Mouse (Mus musculus) embryonic fibroblast, embryonic 13.5 days (primary cell): ENCODE data around the gene Cntln.

Experiments used
- CTCF ChIP-seq: IDR thresholded peaks from 2 replicates; pipeline ENCODE4 v1.5.1; 2011; ENCODE audit warnings: mild to moderate bottlenecking, control low read depth, low read length, moderate library complexity, borderline replicate concordance; ENCODE audit not compliant: insufficient read depth
- POLR2A ChIP-seq: IDR thresholded peaks from 2 replicates; pipeline ENCODE4 v1.6.1; 2011; ENCODE audit warnings: low read depth, mild to moderate bottlenecking, control low read depth, low read length, moderate library complexity

DNA sequence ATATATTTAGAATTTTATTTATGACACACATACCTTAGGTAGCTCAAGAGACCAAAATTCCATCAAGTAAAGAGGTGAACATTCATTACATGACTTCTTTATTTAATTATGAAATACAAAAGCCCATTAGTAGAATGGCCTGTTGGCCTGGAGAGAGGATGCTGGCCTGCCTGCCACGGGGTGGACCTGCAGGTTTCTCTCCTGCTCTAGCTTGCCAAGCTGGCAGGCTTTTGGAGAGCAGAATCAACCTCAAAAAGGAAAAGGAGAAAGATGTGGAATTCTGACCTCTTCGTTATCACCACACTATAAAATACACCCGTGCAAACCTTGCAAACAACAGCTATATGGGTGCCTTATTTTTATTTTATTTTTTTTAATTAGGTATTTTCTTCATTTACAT lies 45.6 kb upstream of the Cntln start:
- TF ChIP-seq CTCF = no peak
- TF ChIP-seq POLR2A = no peak
